Mouse (Mus musculus) heart, adult 2 months (tissue): ENCODE data around the gene Samd4.
A peak's percentile ranks its signal among the peaks of the same experiment; 100 is the strongest.

Experiments
- CTCF ChIP-seq: fragments of 200-600 bp; IDR thresholded peaks from 2 replicates; pipeline ENCODE4 v1.8.1; 2022; ENCODE audit warnings: antibody characterized with exemption, mild to moderate bottlenecking, moderate library complexity
- POLR2A ChIP-seq: fragments of 200-500 bp; IDR thresholded peaks from 2 replicates; pipeline ENCODE4 v1.6.1; 2011; ENCODE audit warnings: mild to moderate bottlenecking, low read depth, low read length, control low read depth; ENCODE audit not compliant: insufficient read depth

DNA sequence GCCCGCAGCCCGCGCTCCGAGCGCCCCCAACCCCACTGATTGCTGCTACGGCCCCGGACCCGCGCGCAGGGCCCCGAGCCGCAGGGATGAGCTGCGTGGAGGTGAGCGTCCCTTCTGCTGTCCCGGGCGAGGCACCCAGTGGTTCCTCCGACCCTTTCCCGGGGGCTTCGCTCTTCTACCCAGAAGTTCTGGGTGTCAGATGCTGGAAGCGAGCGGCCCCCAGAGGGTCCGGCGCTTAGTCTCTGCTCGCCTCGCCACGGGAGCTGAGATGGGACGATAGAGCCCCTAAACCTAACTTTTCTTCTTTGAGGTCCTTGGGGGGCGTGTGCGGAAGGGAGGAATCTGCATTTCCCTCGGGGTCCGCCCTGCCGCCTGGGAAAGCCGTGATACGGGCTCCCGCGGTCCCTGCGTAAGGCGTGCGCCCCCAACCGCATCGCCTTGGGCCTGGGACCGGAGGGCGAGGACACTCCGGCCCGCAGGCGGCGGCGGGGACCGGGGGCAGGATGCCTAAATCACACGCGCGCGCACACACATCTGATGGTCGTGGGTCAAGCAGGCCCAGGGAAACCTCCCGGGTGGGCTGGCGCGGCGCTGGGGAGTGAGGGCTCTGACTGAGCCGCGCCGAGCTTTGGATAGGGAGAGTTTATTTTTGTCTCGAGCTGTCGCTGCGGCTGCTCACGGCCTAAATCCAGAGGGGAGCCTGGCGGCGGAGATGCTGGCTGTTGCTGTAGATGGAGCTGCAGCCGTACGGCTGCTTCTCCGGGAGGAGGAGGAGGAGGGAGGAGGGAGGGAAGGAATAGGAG lies 615 bp downstream of the Samd4 start:
- TF ChIP-seq POLR2A (peak; percentile 20; the same call in 1 of the 2 replicates), CTCF (peak; percentile 32)
